Comparison of ENCODE assay signal across 27 mouse cellular contexts in genomic region chr4:104198635-104199034, GRCm38 (mm10).
DNase-seq lines count a peak whose midpoint lies in the region; ATAC-seq and TF ChIP-seq lines count a peak whose summit lies in the region.
"Had no signal": no experiment of that assay in that cellular context is flagged by ENCODE, and none has a peak within 500 bp of the region (broad histone marks: within the 10 kb centered on the region; RNA-seq: fewer than 3 reads in every experiment).

No protein-coding gene starts in this region.

- no peak overlapping the region for H3K4me3 ChIP-seq in hindbrain, postnatal 0 days (ENCODE audit: low read length)
- H3K4me3 ChIP-seq in hindbrain, embryonic 12.5 days: no peak overlapping the region
- H3K4me3 ChIP-seq in lung, embryonic 15.5 days: no peak overlapping the region
- H3K4me3 ChIP-seq in stomach, embryonic 15.5 days (replicated peaks): no peak overlapping the region
- no peak overlapping the region for H3K4me3 ChIP-seq in stomach, postnatal 0 days (ENCODE audit: low read depth, low read length)
- H3K4me3 ChIP-seq: hindbrain, embryonic 10.5 days; left cerebral cortex, adult 2 months; midbrain, embryonic 13.5 days; neural tube, embryonic 15.5 days had no signal

- H3K4me2 ChIP-seq in hindbrain, postnatal 0 days (ENCODE audit: low read depth, low read length): no peak overlapping the region
- no peak overlapping the region for H3K4me2 ChIP-seq in hindbrain, embryonic 12.5 days (replicated peaks)
- H3K4me2 ChIP-seq in lung, embryonic 15.5 days: no peak overlapping the region
- no peak overlapping the region for H3K4me2 ChIP-seq in stomach, embryonic 15.5 days
- H3K4me2 ChIP-seq in stomach, postnatal 0 days (replicated peaks; ENCODE audit: low read depth): no peak overlapping the region
- H3K4me2 ChIP-seq: midbrain, embryonic 13.5 days; neural tube, embryonic 15.5 days had no signal

- no peaks in the 10 kb centered on the region for H3K9me3 ChIP-seq in hindbrain, postnatal 0 days (ENCODE audit: low read length)
- H3K9me3 ChIP-seq in hindbrain, embryonic 12.5 days (replicated peaks): no peaks in the 10 kb centered on the region
- no peaks in the 10 kb centered on the region for H3K9me3 ChIP-seq in lung, embryonic 15.5 days
- H3K9me3 ChIP-seq in stomach, embryonic 15.5 days: no peaks in the 10 kb centered on the region
- no peaks in the 10 kb centered on the region for H3K9me3 ChIP-seq in stomach, postnatal 0 days (ENCODE audit: control insufficient read depth, low read length)
- H3K9me3 ChIP-seq: hindbrain, embryonic 10.5 days; midbrain, embryonic 13.5 days; neural tube, embryonic 15.5 days had no signal

- ATAC-seq in hindbrain, postnatal 0 days: no peak
- no peak for ATAC-seq in hindbrain, embryonic 12.5 days (ENCODE audit: low FRiP score)
- peak; percentile 76 for ATAC-seq in lung, embryonic 15.5 days (ENCODE audit: borderline replicate concordance, extremely low read depth, low FRiP score, low TSS enrichment)
- ATAC-seq in stomach, embryonic 15.5 days (ENCODE audit: insufficient read depth, low FRiP score, low read depth): peak; percentile 35; the same call in 1 of the 2 replicates
- no peak for ATAC-seq in stomach, postnatal 0 days (ENCODE audit: low FRiP score, low TSS enrichment)
- ATAC-seq: CD4-positive, CD25-positive, alpha-beta regulatory T cell, adult 4 months; forebrain, embryonic 14.5 days; hindbrain, embryonic 16.5 days; midbrain, embryonic 13.5 days had no signal

- DNase-seq in hindbrain, postnatal 0 days (ENCODE audit: low spot score): peak; percentile 47
- no peak for DNase-seq in lung, adult 18-20 months
- no peak for DNase-seq in stomach, postnatal 0 days (ENCODE audit: low spot score)
- DNase-seq in thymus, postnatal 25 days: no peak
- DNase-seq: adrenal gland, postnatal 14 days; cerebellum, adult 11-12 months; gastrocnemius, postnatal 14 days; heart, postnatal 14 days; kidney, adult 11 months; kidney, postnatal 14 days; liver; retina, postnatal 1 day; right cerebral cortex, postnatal 14 days; thymus, adult 18-20 months; thymus, postnatal 36 days had no signal

- TF ChIP-seq CTCF in hindbrain, postnatal 0 days (IDR thresholded peaks at IDR 0.05; ENCODE audit: low read depth): no peak
- no peak for TF ChIP-seq CTCF in stomach, postnatal 0 days (IDR thresholded peaks at IDR 0.05; ENCODE audit: low read depth)

- TF ChIP-seq EP300 in stomach, postnatal 0 days (optimal IDR thresholded peaks at IDR 0.05): no peak

- H3K27ac ChIP-seq in hindbrain, postnatal 0 days: no peak overlapping the region
- no peak overlapping the region for H3K27ac ChIP-seq in hindbrain, embryonic 12.5 days
- no peak overlapping the region for H3K27ac ChIP-seq in lung, embryonic 15.5 days
- no peak overlapping the region for H3K27ac ChIP-seq in stomach, embryonic 15.5 days
- no peak overlapping the region for H3K27ac ChIP-seq in stomach, postnatal 0 days (replicated peaks)
- H3K27ac ChIP-seq: hindbrain, embryonic 10.5 days; left cerebral cortex, adult 2 months; liver, embryonic 14.5 days; macrophage; midbrain, embryonic 13.5 days; neural tube, embryonic 15.5 days had no signal

- no peaks in the 10 kb centered on the region for H3K4me1 ChIP-seq in hindbrain, postnatal 0 days (ENCODE audit: insufficient read depth, low read length)
- H3K4me1 ChIP-seq in hindbrain, embryonic 12.5 days: no peaks in the 10 kb centered on the region
- no peaks in the 10 kb centered on the region for H3K4me1 ChIP-seq in lung, embryonic 15.5 days
- no peaks in the 10 kb centered on the region for H3K4me1 ChIP-seq in stomach, embryonic 15.5 days
- H3K4me1 ChIP-seq in stomach, postnatal 0 days (replicated peaks; ENCODE audit: control insufficient read depth, insufficient read depth): no peaks in the 10 kb centered on the region
- H3K4me1 ChIP-seq: hindbrain, embryonic 10.5 days; midbrain, embryonic 13.5 days; neural tube, embryonic 15.5 days had no signal

- WGBS in hindbrain, postnatal 0 days: 67% methylated on average over 8 of the region's 8 CpGs
- WGBS in hindbrain, embryonic 12.5 days: 88% methylated on average over 8 of the region's 8 CpGs
- 52% methylated on average over 8 of the region's 8 CpGs for WGBS in lung, embryonic 15.5 days
- 57% methylated on average over 8 of the region's 8 CpGs for WGBS in stomach, embryonic 15.5 days
- WGBS in stomach, postnatal 0 days: 46% methylated on average over 8 of the region's 8 CpGs

- H3K27me3 ChIP-seq in hindbrain, postnatal 0 days (ENCODE audit: insufficient read depth, low read length): no peaks in the 10 kb centered on the region
- no peaks in the 10 kb centered on the region for H3K27me3 ChIP-seq in hindbrain, embryonic 12.5 days
- no peaks in the 10 kb centered on the region for H3K27me3 ChIP-seq in lung, embryonic 15.5 days
- H3K27me3 ChIP-seq in stomach, embryonic 15.5 days (replicated peaks): no peaks in the 10 kb centered on the region
- H3K27me3 ChIP-seq in stomach, postnatal 0 days (ENCODE audit: control insufficient read depth, insufficient read depth, low read length): no peaks in the 10 kb centered on the region
- H3K27me3 ChIP-seq: midbrain, embryonic 13.5 days; neural tube, embryonic 15.5 days had no signal

- H3K36me3 ChIP-seq in hindbrain, postnatal 0 days (ENCODE audit: insufficient read depth, low read length): no peaks in the 10 kb centered on the region
- no peaks in the 10 kb centered on the region for H3K36me3 ChIP-seq in hindbrain, embryonic 12.5 days
- H3K36me3 ChIP-seq in lung, embryonic 15.5 days: no peaks in the 10 kb centered on the region
- no peaks in the 10 kb centered on the region for H3K36me3 ChIP-seq in stomach, embryonic 15.5 days
- no peaks in the 10 kb centered on the region for H3K36me3 ChIP-seq in stomach, postnatal 0 days (ENCODE audit: control insufficient read depth, insufficient read depth, low read length)
- H3K36me3 ChIP-seq: hindbrain, embryonic 10.5 days; midbrain, embryonic 13.5 days; neural tube, embryonic 15.5 days had no signal

- no peak overlapping the region for H3K9ac ChIP-seq in hindbrain, postnatal 0 days (replicated peaks; ENCODE audit: low read length)
- H3K9ac ChIP-seq in hindbrain, embryonic 12.5 days: no peak overlapping the region
- H3K9ac ChIP-seq in lung, embryonic 15.5 days: no peak overlapping the region
- no peak overlapping the region for H3K9ac ChIP-seq in stomach, embryonic 15.5 days
- no peak overlapping the region for H3K9ac ChIP-seq in stomach, postnatal 0 days (ENCODE audit: low read length)
- H3K9ac ChIP-seq: liver, embryonic 14.5 days; midbrain, embryonic 13.5 days; neural tube, embryonic 15.5 days had no signal

Comparison
In these comparisons a context has a peak if more than half of its experiments do, and no peak if none do; other contexts are left out.
1. ATAC-seq: peak in lung, embryonic 15.5 days (single experiment) and stomach, embryonic 15.5 days (single experiment); none in hindbrain, postnatal 0 days (single experiment), hindbrain, embryonic 12.5 days (single experiment) and stomach, postnatal 0 days (single experiment).